Mouse (Mus musculus): Measurements from ENCODE around the gene Tfap2c. TPM values are rescaled to one million over a fixed set of nuclear protein-coding genes. Genes with fewer than 3 reads are reported as not detected.

The Tfap2c gene
- polyA plus RNA-seq, 1 experiment from 2014 or later, result 15.4 TPM

- no peak overlapping the region for H3K27ac ChIP-seq
- no peak for ATAC-seq (ENCODE audit: insufficient number of reproducible peaks, insufficient read depth, low FRiP score, low TSS enrichment)
- peaks cover 60% of the 10 kb centered on the region for H3K27me3 ChIP-seq
- H3K4me2 ChIP-seq (replicated peaks), result no peak overlapping the region
- no peak overlapping the region for H3K9ac ChIP-seq
- peaks cover 19% of the 10 kb centered on the region for H3K4me1 ChIP-seq
- 27% methylated on average over 4 of the region's 4 CpGs for WGBS
- no peak overlapping the region for H3K4me3 ChIP-seq
- peaks cover 9% of the 10 kb centered on the region; the same call in 1 of the 2 replicates for H3K9me3 ChIP-seq
- H3K36me3 ChIP-seq, result no peaks in the 10 kb centered on the region
Observed at GRCm38 (mm10) chr2:172543987-172544386, 5.4 kb upstream of the Tfap2c start.

- no peak overlapping the region for H3K27ac ChIP-seq
- peaks cover 25% of the 10 kb centered on the region for H3K4me1 ChIP-seq
- H3K9me3 ChIP-seq, result peaks cover 8% of the 10 kb centered on the region; the same call in 1 of the 2 replicates
- ATAC-seq (ENCODE audit: insufficient number of reproducible peaks, insufficient read depth, low FRiP score, low TSS enrichment), result no peak
- WGBS, result 13% methylated on average over 6 of the region's 6 CpGs
- H3K36me3 ChIP-seq, result no peaks in the 10 kb centered on the region
- H3K4me2 ChIP-seq (replicated peaks), result no peak overlapping the region
- H3K4me3 ChIP-seq, result no peak overlapping the region
- no peak overlapping the region for H3K9ac ChIP-seq
- peaks cover 67% of the 10 kb centered on the region for H3K27me3 ChIP-seq
Observed at GRCm38 (mm10) chr2:172544601-172545127, 4.7 kb upstream of the Tfap2c start.

- Histone ChIP-seq H3K4me2 (replicated peaks) (no peak overlapping the region), H3K9me3 (no peaks in the 10 kb centered on the region), H3K9ac (no peak overlapping the region), H3K4me1 (peaks cover 34% of the 10 kb centered on the region), H3K27ac (no peak overlapping the region), H3K27me3 (peaks cover 76% of the 10 kb centered on the region), H3K4me3 (no peak overlapping the region), H3K36me3 (no peaks in the 10 kb centered on the region)
- WGBS, result 5% methylated on average over 35 of the region's 35 CpGs
- no peak for ATAC-seq (ENCODE audit: insufficient number of reproducible peaks, insufficient read depth, low FRiP score, low TSS enrichment)
Observed at GRCm38 (mm10) chr2:172545592-172546235, 3.7 kb upstream of the Tfap2c start.

GRCm38 (mm10) chr2:172546551-172546950 lies 2.8 kb upstream of the Tfap2c start:
- no peaks in the 10 kb centered on the region for H3K9me3 ChIP-seq
- no peak for ATAC-seq (ENCODE audit: insufficient number of reproducible peaks, insufficient read depth, low FRiP score, low TSS enrichment)
- H3K9ac ChIP-seq, result no peak overlapping the region
- WGBS, result 11% methylated on average over 16 of the region's 16 CpGs
- peaks cover 41% of the 10 kb centered on the region for H3K4me1 ChIP-seq
- H3K4me3 ChIP-seq, result no peak overlapping the region
- H3K27ac ChIP-seq, result no peak overlapping the region
- no peak overlapping the region for H3K4me2 ChIP-seq (replicated peaks)
- no peaks in the 10 kb centered on the region for H3K36me3 ChIP-seq
- peaks cover 81% of the 10 kb centered on the region for H3K27me3 ChIP-seq

- H3K27ac ChIP-seq, result no peak overlapping the region
- peaks cover 85% of the 10 kb centered on the region for H3K27me3 ChIP-seq
- no peak overlapping the region for H3K9ac ChIP-seq
- no peak for ATAC-seq (ENCODE audit: insufficient number of reproducible peaks, insufficient read depth, low FRiP score, low TSS enrichment)
- no peaks in the 10 kb centered on the region for H3K36me3 ChIP-seq
- H3K9me3 ChIP-seq, result no peaks in the 10 kb centered on the region
- H3K4me3 ChIP-seq, result peak overlapping the region; percentile 17; the same call in 1 of the 2 replicates
- H3K4me2 ChIP-seq (replicated peaks), result peak overlapping the region; percentile 42
- WGBS, result under 1% methylated on average over 21 of the region's 21 CpGs
- H3K4me1 ChIP-seq, result peaks cover 44% of the 10 kb centered on the region
Observed at GRCm38 (mm10) chr2:172547116-172547515, 2.3 kb upstream of the Tfap2c start.

- H3K4me1 ChIP-seq, result peaks cover 44% of the 10 kb centered on the region
- peak overlapping the region; percentile 17; the same call in 1 of the 2 replicates for H3K4me3 ChIP-seq
Observed at GRCm38 (mm10) chr2:172547807-172548586, 1.4 kb upstream of the Tfap2c start.

GRCm38 (mm10) chr2:172548672-172549255 lies 629 bp upstream of the Tfap2c start:
- Histone ChIP-seq H3K36me3 (no peaks in the 10 kb centered on the region), H3K4me3 (peak overlapping the region; percentile 52), H3K9ac (no peak overlapping the region), H3K27me3 (peaks cover 92% of the 10 kb centered on the region), H3K27ac (no peak overlapping the region), H3K9me3 (no peaks in the 10 kb centered on the region), H3K4me2 (replicated peaks) (peak overlapping the region; percentile 66), H3K4me1 (peaks cover 52% of the 10 kb centered on the region)
- WGBS, result 1% methylated on average over 26 of the region's 27 CpGs
- no peak; the same call in 1 of the 2 replicates for ATAC-seq (ENCODE audit: insufficient number of reproducible peaks, insufficient read depth, low FRiP score, low TSS enrichment)

More at GRCm38 (mm10) chr2:172547807-172548586, 1.4 kb upstream of the Tfap2c start:
- Histone ChIP-seq H3K9me3 (no peaks in the 10 kb centered on the region), H3K9ac (no peak overlapping the region), H3K36me3 (no peaks in the 10 kb centered on the region), H3K27me3 (peaks cover 89% of the 10 kb centered on the region), H3K27ac (no peak overlapping the region), H3K4me2 (replicated peaks) (peak overlapping the region; percentile 42)
- WGBS, result 3% methylated on average over 27 of the region's 27 CpGs
- no peak for ATAC-seq (ENCODE audit: insufficient number of reproducible peaks, insufficient read depth, low FRiP score, low TSS enrichment)

GRCm38 (mm10) chr2:172550364-172551080 lies 1.1 kb downstream of the Tfap2c start:
- Histone ChIP-seq H3K4me3 (peak overlapping the region; percentile 52), H3K27ac (no peak overlapping the region; the same call in 1 of the 2 replicates), H3K9me3 (no peaks in the 10 kb centered on the region), H3K36me3 (no peaks in the 10 kb centered on the region), H3K4me2 (replicated peaks) (peak overlapping the region; percentile 66), H3K9ac (peak overlapping the region; percentile 61), H3K4me1 (peaks cover 56% of the 10 kb centered on the region), H3K27me3 (peaks cover 82% of the 10 kb centered on the region)
- under 1% methylated on average over 60 of the region's 62 CpGs for WGBS
- ATAC-seq (ENCODE audit: insufficient number of reproducible peaks, insufficient read depth, low FRiP score, low TSS enrichment), result 0 out of 2 replicates have a peak, but pooled peaks have one; percentile 50

- H3K9me3 ChIP-seq, result no peaks in the 10 kb centered on the region
- peaks cover 82% of the 10 kb centered on the region for H3K27me3 ChIP-seq
- H3K4me2 ChIP-seq (replicated peaks), result peak overlapping the region; percentile 66
- H3K36me3 ChIP-seq, result no peaks in the 10 kb centered on the region
- peak overlapping the region; percentile 61 for H3K9ac ChIP-seq
- ATAC-seq (ENCODE audit: insufficient number of reproducible peaks, insufficient read depth, low FRiP score, low TSS enrichment), result no peak
- WGBS, result under 1% methylated on average over 57 of the region's 57 CpGs
- H3K27ac ChIP-seq, result no peak overlapping the region; the same call in 1 of the 2 replicates
- H3K4me1 ChIP-seq, result peaks cover 53% of the 10 kb centered on the region
- peak overlapping the region; percentile 52 for H3K4me3 ChIP-seq
Observed at GRCm38 (mm10) chr2:172551081-172551720, 1.8 kb downstream of the Tfap2c start.

- H3K9ac ChIP-seq, result peak overlapping the region; percentile 61
- H3K27ac ChIP-seq, result no peak overlapping the region
- H3K4me2 ChIP-seq (replicated peaks), result peak overlapping the region; percentile 66
- H3K9me3 ChIP-seq, result no peaks in the 10 kb centered on the region
- 2% methylated on average over 14 of the region's 14 CpGs for WGBS
- no peak for ATAC-seq (ENCODE audit: insufficient number of reproducible peaks, insufficient read depth, low FRiP score, low TSS enrichment)
- peaks cover 53% of the 10 kb centered on the region for H3K4me1 ChIP-seq
- peak overlapping the region; percentile 52 for H3K4me3 ChIP-seq
- peaks cover 81% of the 10 kb centered on the region for H3K27me3 ChIP-seq
- no peaks in the 10 kb centered on the region for H3K36me3 ChIP-seq
Observed at GRCm38 (mm10) chr2:172551872-172552271, 2.5 kb downstream of the Tfap2c start.
